In the genomic region with DNA sequence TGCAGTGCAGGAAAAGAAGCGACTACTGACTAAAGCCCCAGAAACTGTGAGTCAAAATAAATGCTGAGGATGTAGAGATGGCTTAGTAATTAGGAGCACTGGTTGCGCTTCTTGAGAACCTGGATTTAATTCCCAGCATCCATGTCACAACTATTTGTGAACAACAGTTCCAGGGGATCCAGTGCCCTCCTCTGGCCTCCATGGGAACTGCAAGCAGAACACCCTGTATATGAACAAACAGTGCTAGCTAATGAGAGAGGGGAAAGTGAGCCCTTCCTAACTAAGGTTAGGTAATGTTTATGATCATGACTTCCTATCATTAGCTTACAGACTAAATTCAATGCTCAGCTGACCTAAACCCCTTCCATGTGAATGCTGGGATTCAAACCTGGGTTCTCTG, we compare ENCODE assay signal across 8 mouse cellular contexts. TPM values are rescaled to one million over a fixed set of nuclear protein-coding genes. Genes with fewer than 3 reads are reported as not detected.
A peak's percentile ranks its signal among the peaks of the same experiment; 100 is the strongest.
DNase-seq lines count a peak whose midpoint lies in the region; ATAC-seq lines count a peak whose summit lies in the region.

No protein-coding gene starts in this region.

- H3K27me3 ChIP-seq in hindbrain, embryonic 11.5 days (ENCODE audit: control insufficient read depth, insufficient read depth, low read length) = no peaks in the 10 kb centered on the region
- H3K27me3 ChIP-seq in hindbrain, embryonic 16.5 days (replicated peaks; ENCODE audit: control insufficient read depth, insufficient read depth, low read length) = no peaks in the 10 kb centered on the region

- no peak for ATAC-seq in hindbrain, embryonic 11.5 days (ENCODE audit: low FRiP score)
- no peak for ATAC-seq in hindbrain, embryonic 16.5 days
- peak; percentile 39 for ATAC-seq in CD4-positive, CD25-positive, alpha-beta regulatory T cell, adult 4 months

- no peak overlapping the region for H3K9ac ChIP-seq in hindbrain, embryonic 11.5 days (ENCODE audit: low read depth, low read length)
- H3K9ac ChIP-seq in hindbrain, embryonic 16.5 days (ENCODE audit: low read depth, low read length) = no peak overlapping the region

- H3K4me3 ChIP-seq in hindbrain, embryonic 11.5 days (ENCODE audit: low read depth, low read length) = no peak overlapping the region
- no peak overlapping the region for H3K4me3 ChIP-seq in hindbrain, embryonic 16.5 days (ENCODE audit: low read length)

- peak; percentile 16 for DNase-seq in hindbrain, embryonic 11.5 days (ENCODE audit: low spot score)
- peak; percentile 14 to 20 for DNase-seq in adrenal gland, postnatal 36 days
- DNase-seq in kidney, postnatal 36 days = peak; percentile 12 to 61
- DNase-seq in thymus, postnatal 4 days = peak; percentile 52
- DNase-seq in layer of hippocampus, adult 11-12 months (ENCODE audit: low spot score) = no peak
- DNase-seq in yolk sac, embryonic 10.5 days (ENCODE audit: low spot score) = no peak

- no peaks in the 10 kb centered on the region for H3K9me3 ChIP-seq in hindbrain, embryonic 11.5 days (ENCODE audit: control insufficient read depth, low read length)
- no peaks in the 10 kb centered on the region for H3K9me3 ChIP-seq in hindbrain, embryonic 16.5 days (ENCODE audit: control insufficient read depth, low read length)

- H3K36me3 ChIP-seq in hindbrain, embryonic 11.5 days (ENCODE audit: control insufficient read depth, insufficient read depth, low read length) = no peaks in the 10 kb centered on the region; the same call in 1 of the 2 replicates
- no peaks in the 10 kb centered on the region for H3K36me3 ChIP-seq in hindbrain, embryonic 16.5 days (ENCODE audit: control insufficient read depth, insufficient read depth, low read length)

- no peak overlapping the region for H3K27ac ChIP-seq in hindbrain, embryonic 11.5 days (ENCODE audit: low read depth, low read length)
- no peak overlapping the region for H3K27ac ChIP-seq in hindbrain, embryonic 16.5 days (ENCODE audit: low read depth, low read length)

- no peaks in the 10 kb centered on the region for H3K4me1 ChIP-seq in hindbrain, embryonic 11.5 days (replicated peaks; ENCODE audit: control insufficient read depth, insufficient read depth, low read length)
- no peaks in the 10 kb centered on the region for H3K4me1 ChIP-seq in hindbrain, embryonic 16.5 days (ENCODE audit: control insufficient read depth, insufficient read depth, low read depth, low read length)

- WGBS in hindbrain, embryonic 11.5 days = 86% methylated on average over 2 of the region's 2 CpGs
- WGBS in hindbrain, embryonic 16.5 days = 97% methylated on average over 2 of the region's 2 CpGs

- no peak overlapping the region for H3K4me2 ChIP-seq in hindbrain, embryonic 11.5 days (replicated peaks; ENCODE audit: low read depth, low read length)
- no peak overlapping the region for H3K4me2 ChIP-seq in hindbrain, embryonic 16.5 days (ENCODE audit: low read length)

RNA-seq across cellular contexts. Expression of a gene that starts 36.9 kb away (rescaled TPM):
- polyA plus RNA-seq in hindbrain, embryonic 11.5 days (2014; fragmentation: Nextera tagmentation; extraction: Ambion mirVana) = 0.52 and 0.61 TPM in 2 replicates
- polyA plus RNA-seq in hindbrain, embryonic 16.5 days (2015; fragmentation: Nextera tagmentation; extraction: Ambion mirVana) = 1.1 and 1.2 TPM in 2 replicates
- 1 to 10 TPM in 1 of 2 experiments, under 1 TPM in 1; 0.50 to 1.8 TPM for polyA plus RNA-seq in CD4-positive, CD25-positive, alpha-beta regulatory T cell, adult 4 months (2017; shearing (Covaris generic))
- total RNA-seq in adrenal gland, postnatal 36 days (2021) = 1 to 10 TPM in 1 of 2 experiments, under 1 TPM in 1; 0.72 to 1.1 TPM

RNA-seq across cellular contexts. Expression of a gene that starts 42.1 kb away (rescaled TPM):
- 21.5 and 24.1 TPM in 2 replicates for polyA plus RNA-seq in hindbrain, embryonic 11.5 days (2014; fragmentation: Nextera tagmentation; extraction: Ambion mirVana)
- 18.2 and 18.5 TPM in 2 replicates for polyA plus RNA-seq in hindbrain, embryonic 16.5 days (2015; fragmentation: Nextera tagmentation; extraction: Ambion mirVana)
- polyA plus RNA-seq in CD4-positive, CD25-positive, alpha-beta regulatory T cell, adult 4 months (2017; shearing (Covaris generic)) = 100 to 1,000 TPM in 1 of 2 experiments, 10 to 100 TPM in 1; 90.1 to 100 TPM
- 10 to 100 TPM; 27.1 to 29.4 TPM for total RNA-seq in adrenal gland, postnatal 36 days (2021)

RNA-seq across cellular contexts. Expression of a gene that starts 47.1 kb away (rescaled TPM):
- 21.1 and 25.2 TPM in 2 replicates for polyA plus RNA-seq in hindbrain, embryonic 11.5 days (2014; fragmentation: Nextera tagmentation; extraction: Ambion mirVana)
- polyA plus RNA-seq in hindbrain, embryonic 16.5 days (2015; fragmentation: Nextera tagmentation; extraction: Ambion mirVana) = 29.8 and 30.6 TPM in 2 replicates
- 10 to 100 TPM; 16.3 to 20.1 TPM for polyA plus RNA-seq in CD4-positive, CD25-positive, alpha-beta regulatory T cell, adult 4 months (2017; shearing (Covaris generic))
- total RNA-seq in adrenal gland, postnatal 36 days (2021) = 10 to 100 TPM; 45.8 to 50.9 TPM

Comparison
In these comparisons a context has a peak if more than half of its experiments do, and no peak if none do; other contexts are left out.
1. DNase-seq: peak in hindbrain, embryonic 11.5 days (single experiment), adrenal gland, postnatal 36 days (2 of 2), kidney, postnatal 36 days (2 of 2) and thymus, postnatal 4 days (single experiment); none in layer of hippocampus, adult 11-12 months (single experiment) and yolk sac, embryonic 10.5 days (single experiment).